Mouse (Mus musculus): ENCODE measurements around the gene Rrp15.

Gene Rrp15

DNA sequence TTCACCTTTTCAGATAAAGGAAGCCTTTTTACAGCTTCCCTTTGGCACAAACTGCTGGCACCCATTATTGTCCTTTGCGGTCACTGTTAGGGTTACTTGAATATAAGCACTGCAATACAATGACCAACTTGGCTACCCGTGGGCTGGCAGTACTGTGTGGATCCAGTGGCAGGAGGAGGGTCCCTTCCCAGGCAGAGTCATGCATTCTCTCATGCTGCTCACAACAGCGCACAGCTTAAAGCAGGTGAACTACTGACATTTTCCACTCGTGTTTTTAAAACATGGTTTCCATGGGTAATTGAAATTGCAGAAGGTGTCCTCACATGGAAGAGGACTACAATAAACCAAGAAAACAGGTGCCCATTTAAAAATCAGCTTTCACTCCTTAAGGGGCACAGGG lies 34.9 kb downstream of the Rrp15 start:
- no peak for DNase-seq (ENCODE audit: low spot score)

GRCm38 (mm10) chr1:186712802-186713471 lies 36.2 kb downstream of the Rrp15 start:
- DNase-seq (ENCODE audit: low spot score), result no peak

- no peak for DNase-seq (ENCODE audit: low spot score)
Measured at GRCm38 (mm10) chr1:186705915-186706248, 43.3 kb downstream of the Rrp15 start, which contains the start of gene Tgfb2. Tgfb2 (minus strand) TSS chr1:186705989.

- DNase-seq (ENCODE audit: low spot score), result peak; percentile 48
Measured at GRCm38 (mm10) chr1:186705203-186705914, 43.8 kb downstream of the Rrp15 start.

DNA sequence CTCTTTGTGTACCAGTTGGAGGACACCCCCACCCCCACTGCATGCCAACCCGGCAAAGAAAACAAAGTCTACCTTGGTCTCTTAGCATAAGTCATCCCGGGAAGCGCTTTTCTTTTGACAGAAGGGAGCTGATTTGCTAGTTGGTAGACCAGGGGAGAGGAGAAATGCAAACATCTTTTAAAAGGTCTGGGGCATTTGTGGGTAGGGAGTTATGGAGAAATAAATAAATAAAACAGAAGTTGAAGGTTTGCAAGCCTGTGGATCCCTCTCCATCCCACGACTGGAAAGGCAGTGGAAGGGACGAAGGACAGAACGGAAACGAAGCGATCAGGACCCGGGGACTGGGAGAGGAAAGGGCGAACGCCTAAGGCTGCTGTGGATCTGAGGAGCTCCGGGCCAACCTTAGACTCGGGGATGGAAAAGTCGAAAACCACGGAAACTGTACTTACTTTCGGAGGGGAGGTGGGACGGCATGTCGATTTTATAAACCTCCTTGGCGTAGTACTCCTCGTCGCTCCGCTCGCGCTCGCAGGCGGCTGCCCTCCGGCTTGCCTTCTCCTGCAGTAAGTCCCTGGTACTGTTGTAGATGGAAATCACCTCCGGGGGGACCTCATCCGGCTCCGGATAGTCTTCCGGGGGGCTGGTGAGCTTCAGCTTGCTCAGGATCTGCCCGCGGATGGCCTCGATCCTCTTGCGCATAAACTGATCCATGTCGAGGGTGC lies 45.0 kb downstream of the Rrp15 start:
- DNase-seq (ENCODE audit: low spot score), result no peak

GRCm38 (mm10) chr1:186703256-186703979 lies 45.7 kb downstream of the Rrp15 start:
- no peak for DNase-seq (ENCODE audit: low spot score)

DNA sequence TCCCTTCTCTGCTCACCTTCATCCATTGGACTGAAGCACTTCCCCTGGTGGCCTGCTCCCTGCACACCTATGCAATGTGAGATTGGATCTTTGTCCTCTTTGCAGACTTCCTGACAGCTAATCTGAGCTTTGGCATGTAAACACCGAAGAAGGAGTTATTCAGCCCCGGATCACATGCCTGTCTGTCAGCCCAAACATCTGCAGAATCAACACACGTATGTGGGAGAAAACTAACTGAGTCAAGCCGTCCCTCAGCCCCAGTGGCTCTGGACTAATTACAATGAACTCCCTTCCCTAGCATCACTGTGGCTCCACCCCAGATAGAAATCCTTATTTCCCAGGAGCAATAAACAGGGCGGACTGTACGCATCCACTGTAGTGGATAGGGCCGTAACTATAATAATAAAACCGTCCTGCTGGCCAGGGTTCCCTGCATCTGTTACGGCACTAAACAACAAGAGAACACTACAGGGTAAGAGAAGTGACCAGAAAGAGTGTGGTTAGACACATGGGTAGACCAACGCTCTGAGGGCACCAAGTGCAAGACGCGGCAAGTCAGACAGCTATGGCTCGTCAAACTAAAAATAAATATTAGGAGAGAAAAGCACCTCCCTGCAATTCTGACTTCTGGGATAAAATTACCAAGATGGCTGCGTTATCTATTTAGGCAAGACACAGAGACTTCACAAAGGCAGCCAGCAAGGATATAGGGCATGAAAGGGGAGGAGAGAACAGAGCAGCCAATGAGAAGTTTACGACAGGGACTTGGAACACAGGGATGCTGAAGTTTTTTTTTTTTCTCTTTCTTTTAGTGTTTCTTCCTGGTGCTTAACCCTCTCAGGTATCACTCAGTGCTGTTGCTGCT lies 46.5 kb downstream of the Rrp15 start:
- no peak for DNase-seq (ENCODE audit: low spot score)

DNA sequence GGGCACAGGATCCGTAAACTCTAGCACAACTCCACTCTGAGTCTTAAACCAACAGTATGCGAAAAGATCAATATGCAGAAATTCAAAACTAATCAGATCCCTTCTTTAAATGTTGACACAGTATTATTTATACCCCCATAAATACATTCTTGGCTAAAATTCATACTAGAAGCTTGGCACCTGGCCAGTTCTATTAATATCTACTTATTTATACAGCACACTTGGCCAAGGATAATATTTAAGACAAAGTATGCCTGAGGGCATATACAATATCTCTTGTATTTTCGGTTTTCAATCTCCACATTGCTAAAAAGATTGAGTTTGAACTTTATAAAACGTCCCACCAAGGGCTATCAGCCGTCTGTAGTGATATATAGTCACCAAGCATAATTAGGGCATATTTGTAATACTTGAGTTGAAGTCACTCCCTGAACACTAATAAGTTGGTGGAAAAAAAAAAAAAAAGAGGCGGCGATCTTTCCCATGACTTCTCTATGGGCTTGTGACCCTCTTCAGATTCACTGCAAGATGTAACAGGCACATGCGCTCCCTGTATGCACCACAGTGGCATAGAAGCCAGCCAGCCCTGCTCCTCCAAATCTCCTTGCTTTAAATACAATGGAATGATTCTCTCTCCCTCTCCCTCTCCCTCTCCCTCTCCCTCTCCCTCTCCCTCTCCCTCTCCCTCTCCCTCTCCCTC lies 47.8 kb downstream of the Rrp15 start:
- no peak for DNase-seq (ENCODE audit: low spot score)

GRCm38 (mm10) chr1:186700496-186700895 lies 48.7 kb downstream of the Rrp15 start:
- DNase-seq (ENCODE audit: low spot score), result no peak

DNA sequence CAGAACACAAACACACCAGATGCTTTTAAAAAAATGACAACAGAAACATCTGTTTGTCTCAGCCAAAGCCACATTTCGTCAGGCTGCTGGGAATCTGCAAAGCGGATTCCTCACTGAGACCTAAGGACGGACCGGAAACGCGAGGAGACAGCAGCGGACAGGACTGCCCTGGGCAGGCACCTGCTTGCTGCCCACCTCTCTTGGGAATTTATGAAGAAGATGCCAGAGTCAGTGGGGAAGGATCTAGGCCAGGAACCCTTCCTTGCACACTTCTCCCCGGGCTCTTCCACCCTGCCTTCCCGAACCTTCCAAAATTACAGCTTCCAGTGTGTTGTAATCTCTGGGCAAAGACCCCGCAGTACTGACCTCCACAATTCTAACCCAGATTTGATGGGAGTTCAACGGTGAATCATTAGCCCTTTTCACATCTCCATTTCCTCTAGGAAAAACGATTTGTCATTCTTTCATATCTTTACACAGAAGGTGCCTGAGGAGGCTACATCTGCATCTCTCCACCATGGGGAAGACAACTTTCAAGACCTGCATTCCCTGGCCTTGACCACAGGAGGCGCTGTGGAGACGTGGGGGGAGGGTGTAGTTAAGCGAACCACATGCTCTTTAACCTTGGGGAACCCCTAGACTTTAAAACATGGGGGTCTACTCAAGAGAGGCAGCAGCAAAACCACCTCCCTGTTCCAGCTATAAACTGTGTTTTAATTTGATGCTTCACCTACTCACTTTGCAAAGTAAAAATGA lies 50.4 kb downstream of the Rrp15 start:
- DNase-seq (ENCODE audit: low spot score), result no peak

GRCm38 (mm10) chr1:186696231-186696630 lies 52.9 kb downstream of the Rrp15 start:
- DNase-seq (ENCODE audit: low spot score), result no peak

DNA sequence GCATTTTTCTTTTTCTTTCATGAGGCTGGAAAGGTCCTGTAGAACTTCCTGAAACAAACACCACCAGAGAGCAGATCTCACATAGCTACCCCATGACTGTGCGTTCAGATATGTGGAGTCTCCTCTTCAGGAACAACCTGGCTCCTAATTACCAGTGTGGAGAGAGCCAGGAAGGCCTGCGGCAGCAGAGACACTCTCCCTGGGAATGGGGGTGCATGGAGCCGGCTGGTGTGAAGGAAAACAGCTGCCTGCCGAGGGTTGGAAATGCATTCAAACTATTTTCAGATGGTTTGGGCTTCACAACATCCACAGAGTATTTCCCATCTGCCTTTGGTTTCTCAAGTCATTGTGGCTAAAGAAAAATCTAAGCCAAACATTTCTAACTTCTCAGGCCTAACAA lies 53.8 kb downstream of the Rrp15 start:
- DNase-seq (ENCODE audit: low spot score), result peak; percentile 11

DNA sequence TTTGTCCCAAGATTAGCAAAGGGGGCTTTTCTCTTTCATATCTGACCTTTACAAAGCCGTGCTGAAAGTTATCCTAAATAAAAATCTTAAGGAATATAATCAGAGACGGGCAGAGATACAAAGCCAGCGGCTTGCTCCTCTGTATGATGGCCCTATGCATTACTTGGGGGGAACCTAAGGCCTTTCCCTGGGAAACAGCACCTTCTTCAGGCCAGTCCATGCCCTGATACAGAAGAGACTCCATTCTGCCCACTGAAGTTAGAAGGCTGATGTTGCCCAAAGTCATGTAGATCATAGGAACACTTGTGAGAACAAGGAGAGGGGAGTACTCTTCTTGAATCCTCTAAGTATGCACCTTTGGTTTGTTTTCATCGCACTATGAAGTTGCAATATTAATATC lies 56.8 kb downstream of the Rrp15 start:
- no peak for DNase-seq (ENCODE audit: low spot score)

DNA sequence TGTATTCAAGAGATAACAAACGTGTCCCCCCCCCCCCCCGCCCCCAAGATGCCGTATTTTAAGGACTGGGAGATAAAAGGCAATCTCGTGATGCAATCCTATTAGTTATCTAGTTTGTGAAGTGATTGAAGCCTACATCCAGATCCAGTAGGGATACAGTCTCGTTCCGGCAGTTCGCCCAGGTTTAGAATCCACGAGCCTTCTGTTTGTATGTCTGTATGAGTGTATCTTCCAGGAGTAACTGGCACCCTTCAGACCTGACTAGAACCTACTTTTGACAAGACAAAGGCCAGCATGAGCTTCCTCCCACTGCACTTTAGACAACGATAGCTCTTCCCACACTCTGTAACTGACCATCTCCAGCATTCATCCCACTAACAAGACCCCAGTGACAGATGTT lies 57.5 kb downstream of the Rrp15 start:
- DNase-seq (ENCODE audit: low spot score), result no peak

DNA sequence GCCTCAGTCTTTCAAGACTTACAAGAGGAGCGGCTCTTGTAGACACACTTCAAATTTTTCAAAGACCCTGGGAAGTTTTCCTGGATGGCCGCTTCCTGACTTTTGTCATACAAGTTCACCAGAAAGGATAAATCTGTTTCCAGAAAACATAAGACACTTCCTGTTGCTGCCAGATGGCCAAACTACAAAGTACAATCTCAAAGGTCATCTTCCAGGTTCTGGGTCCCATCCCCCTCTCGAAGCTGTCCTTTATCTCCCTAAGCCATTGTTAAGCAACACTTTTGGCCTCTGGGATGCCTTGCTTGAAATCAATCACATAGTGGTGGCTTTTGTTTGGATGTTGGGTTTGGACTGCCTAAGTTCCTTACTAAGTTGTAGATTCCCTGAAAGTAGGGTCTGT lies 65.1 kb downstream of the Rrp15 start:
- DNase-seq (ENCODE audit: low spot score), result no peak

DNA sequence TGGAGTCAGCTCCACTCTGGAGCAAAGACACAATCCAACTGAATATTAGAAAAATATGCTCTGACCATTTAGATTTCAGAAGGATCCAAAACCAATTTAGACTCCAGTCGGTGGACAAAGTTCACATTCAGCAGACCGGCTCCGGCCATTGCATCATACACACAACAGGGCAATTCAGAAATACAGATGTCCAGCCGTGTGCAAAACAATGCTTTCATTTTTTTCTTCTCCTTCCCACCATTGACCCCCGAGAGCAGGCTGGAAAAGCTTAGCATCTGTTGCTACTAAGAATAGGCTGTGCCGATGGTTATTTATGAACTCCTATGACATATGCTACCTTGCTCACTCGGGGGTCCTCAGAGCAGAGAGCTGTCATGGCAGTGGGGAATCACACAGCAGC lies 66.6 kb downstream of the Rrp15 start:
- DNase-seq (ENCODE audit: low spot score), result no peak

DNA sequence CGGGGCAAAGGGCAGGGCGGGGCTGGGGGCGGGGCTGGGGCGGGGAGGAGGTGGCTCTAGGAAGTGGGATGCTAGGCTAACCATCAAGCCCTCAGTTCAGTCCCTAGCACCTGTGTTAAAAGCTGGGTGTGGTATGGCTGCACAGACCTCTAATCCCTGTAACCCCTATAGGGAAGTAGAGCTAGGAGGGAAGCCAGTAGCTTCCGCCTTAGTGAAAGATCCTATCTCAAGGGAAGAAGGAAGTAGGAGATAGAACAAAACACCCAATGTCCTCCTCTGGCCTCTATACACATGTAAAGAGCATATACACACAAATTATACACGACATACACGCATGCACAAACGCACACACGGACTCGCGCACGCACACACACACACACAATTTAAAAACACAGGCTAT lies 71.5 kb downstream of the Rrp15 start:
- no peak for DNase-seq (ENCODE audit: low spot score)

- DNase-seq (ENCODE audit: low spot score), result no peak
Measured at GRCm38 (mm10) chr1:186676199-186676598, 73.0 kb downstream of the Rrp15 start.

- no peak for DNase-seq (ENCODE audit: low spot score)
Measured at GRCm38 (mm10) chr1:186675263-186675662, 73.9 kb downstream of the Rrp15 start.

DNA sequence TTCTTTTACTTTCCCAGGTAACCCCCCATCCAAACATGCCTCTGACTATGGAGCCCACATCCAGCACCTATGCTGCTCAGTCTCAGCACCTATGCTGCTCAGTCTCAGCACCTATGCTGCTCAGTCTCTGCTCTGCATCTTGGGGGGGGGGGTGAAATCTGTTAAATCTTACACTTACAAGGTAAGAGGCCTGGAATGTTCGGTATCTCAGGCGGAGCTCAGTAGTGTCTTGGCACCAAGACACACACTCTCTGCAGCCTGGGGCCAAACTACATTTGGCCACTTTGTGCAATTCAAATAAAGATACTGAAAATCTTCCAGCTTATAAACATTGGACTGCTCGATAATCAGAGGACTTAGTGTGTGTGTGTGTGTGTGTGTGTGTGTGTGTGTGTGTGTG lies 74.5 kb downstream of the Rrp15 start:
- DNase-seq (ENCODE audit: low spot score), result no peak

All from testis, postnatal 14 days (tissue).